Mouse (Mus musculus) frontal cortex, postnatal 25 days (tissue): ENCODE measurements around the gene Trio.

Experiments
- DNase-seq, 2 experiments: peaks; one replicate each; pipeline ENCODE4 v3.0.0; 2022; ENCODE audit warnings: low spot score in 2 of 2

The Trio gene

DNA sequence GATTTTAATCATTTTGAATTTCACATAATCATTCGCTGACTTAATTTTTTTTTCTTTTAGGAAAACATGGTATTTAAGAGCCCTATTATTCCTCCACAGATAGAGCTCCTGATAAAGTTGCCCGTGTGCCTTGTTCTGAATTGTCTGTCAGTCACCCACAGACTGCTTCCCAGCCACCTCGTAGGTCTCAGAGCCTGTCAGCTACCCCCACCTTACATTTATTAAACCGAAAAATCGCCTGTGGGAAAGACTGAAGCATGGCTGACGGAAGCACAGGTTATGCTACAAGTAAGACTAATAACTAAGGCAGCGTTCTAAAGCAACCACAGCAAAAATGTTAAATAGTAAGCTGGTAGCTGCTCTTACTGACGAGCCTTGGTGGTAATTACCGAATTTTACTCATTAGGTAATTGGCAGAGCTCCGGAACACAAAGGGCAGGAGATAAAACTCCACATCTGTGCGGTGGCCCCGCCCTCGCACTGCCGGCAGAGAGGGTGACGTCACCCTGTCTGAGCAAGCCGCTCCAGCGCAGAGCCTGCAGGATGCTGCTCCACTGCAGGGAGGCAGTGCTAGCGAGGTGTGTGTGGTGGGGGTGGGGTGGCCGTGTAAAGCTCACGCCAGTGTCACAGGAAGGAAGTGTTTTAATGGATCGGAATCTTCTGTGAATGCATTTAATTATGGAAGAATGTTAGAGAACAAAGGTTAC, 102.2 kb downstream of the Trio start:
- peak in 1 of 2 experiments; percentile 52 for DNase-seq

DNA sequence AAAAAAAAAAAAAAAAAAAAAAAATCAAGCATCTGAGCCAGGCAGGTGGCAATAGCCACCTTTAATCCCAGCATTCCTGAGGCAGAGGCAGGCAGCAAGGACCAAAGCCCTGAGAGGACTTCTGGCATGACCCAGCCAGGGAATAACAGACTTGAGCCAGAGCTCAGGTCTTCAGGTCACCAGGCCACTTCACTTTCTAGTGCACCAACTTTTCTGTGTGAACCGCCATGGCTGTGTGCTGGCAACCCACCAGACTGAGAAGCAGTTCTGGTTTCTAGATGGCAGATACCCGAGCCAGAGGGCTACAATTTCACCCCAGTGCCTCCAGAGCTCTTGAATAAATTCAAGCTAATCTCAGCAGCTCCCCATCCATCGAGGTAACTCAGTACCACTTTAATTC, 104.9 kb downstream of the Trio start:
- DNase-seq = no peak

DNA sequence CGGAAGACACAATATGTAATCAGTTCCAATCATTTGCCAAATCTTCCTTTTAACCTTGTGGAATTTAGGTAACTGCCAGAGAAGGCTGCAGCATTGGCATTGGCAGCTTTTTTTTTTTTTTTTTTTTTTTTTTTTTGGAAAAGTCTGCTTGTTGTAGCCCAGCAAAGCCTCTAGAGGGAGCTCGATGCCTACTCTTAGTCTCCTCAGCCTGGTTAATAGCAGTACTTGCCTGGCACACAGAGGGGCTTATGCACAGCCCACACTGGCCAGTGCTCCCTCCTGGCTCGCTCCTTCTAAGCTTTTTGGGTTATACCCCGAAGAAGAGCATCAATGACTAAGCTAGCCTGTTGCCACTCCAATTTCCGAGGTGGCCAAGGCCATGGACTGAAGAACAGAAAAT, 106.1 kb downstream of the Trio start:
- DNase-seq = no peak

DNA sequence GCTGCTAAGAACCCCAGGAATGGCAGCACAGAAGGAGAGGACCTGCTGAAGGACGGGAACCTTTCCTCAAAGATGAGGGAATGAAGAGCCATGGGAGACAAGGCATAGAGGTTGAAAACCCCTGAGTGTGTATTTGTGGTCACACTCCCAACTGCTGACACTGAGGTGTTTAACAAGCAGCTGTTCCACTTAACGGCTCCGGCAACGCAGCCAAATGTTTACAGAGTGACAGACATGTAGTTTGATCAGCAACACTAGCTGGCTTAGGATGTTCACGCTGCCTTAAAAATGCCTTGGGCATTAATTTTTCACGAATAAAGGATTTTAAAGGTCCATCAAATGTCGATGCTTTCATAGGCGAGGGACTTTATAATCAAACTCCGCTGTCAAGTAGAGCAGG, 106.8 kb downstream of the Trio start:
- no peak for DNase-seq

DNA sequence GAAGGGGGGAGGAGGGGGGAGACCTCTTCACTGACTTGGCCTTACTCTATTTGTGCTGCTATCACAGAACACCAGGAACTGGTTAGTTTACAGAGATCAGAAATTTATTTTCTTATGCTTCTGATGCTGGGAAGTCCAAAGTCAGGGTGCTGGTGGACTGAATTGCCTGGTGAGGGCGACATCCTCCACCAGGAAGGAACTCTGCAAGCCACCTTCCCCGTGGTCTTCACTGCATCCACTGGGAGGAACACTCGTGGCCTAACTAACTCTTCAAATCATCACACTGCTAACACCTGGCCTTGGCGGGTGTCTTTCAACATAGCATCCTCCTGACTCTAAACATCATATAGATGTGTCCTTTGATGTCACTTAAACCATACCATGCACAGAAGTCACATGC, 109.4 kb downstream of the Trio start:
- DNase-seq = no peak

DNA sequence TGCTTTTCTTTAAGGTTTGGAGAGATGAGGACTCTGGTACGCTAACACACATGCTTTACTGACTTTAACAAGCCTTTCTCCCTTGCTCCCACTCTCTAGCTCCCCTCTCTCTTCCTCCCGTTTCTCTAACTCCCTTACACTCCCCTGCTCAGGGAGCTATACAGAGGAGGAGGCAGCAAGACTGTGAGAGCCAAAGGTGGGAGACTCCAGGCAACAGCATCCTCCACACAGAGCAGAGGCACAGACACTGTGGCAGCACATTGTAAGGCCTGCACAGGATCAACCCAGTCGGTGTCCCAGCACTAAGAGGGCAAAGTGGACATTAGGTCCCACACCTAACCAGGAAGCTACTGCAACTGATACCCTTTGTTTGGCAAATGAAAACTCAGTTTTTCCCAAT, 112.6 kb downstream of the Trio start:
- DNase-seq = no peak

DNA sequence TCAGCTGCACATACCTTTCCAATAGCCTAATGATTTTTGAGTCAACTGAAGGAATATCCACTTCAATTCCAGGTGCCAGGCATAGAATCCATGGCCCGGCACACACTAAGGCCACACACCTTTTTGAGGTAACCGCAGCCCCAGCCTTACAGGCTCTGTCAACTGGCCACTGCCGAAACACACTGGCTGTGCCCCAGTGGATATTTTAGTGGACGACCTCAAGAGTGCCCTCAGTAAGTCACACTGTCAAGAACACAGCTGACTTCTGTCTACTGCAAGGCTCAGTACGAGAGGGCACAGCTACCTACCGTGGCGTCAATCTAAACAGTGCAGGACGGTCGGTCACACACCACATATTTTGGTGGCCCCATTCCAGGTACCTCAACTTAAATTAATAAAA, 114.5 kb downstream of the Trio start:
- no peak for DNase-seq

DNA sequence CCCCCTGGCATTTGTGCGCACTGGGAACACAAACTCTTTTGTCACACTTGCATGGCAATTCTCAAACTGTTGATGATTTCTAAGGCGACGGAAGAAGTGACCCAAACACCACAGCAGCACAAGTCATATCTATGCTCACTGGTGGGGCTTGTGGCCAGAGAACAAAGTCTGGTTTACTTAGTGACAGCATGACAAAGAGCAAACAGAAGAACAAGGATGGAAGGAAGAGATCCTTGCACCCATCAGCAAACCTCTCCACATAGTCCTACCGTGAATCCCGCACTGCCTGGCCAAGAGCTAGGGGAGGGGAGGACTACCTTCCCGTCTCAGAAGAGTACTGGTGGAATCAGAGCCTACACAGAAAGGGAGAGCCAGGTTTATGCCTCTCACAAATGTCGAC, 115.5 kb downstream of the Trio start:
- no peak for DNase-seq

DNA sequence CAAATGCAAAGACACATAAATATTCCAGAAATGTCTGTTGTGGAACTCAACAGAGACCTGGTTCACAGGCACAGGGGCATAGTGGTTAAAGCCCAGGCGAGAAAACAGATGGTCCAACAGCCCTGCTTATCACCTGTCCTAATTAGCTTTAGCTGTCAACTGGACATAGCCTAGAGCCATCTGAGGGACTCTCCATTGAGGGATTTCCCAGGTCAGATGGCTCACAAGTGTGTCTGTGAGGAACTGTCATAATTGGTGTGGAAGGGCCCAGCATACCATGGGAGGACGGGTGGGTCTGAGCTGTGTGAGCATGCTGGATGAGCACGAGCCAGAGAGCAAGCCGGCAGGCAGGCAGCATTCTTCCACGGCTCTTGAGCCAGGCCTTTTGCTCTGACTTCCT, 118.0 kb downstream of the Trio start:
- no peak for DNase-seq

DNA sequence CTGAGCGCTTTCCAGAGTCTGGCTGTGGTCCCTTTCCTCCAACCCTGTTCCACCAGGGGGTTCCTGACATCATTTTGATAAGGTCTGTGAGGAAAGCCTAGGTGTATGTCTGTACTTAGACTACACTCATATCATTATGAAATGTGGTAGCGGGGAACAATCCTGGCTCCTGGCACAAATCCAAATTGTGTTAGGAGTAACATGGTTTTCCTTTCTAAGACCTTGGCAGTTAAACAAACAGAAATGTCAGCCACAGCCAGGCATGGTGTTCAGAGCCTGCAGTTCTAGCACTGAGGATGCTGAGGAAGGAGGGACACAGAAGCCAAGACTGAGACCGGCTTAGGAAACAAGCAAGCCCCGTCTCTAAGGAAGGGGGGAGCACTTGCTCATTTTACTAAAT, 119.2 kb downstream of the Trio start:
- DNase-seq = no peak

DNA sequence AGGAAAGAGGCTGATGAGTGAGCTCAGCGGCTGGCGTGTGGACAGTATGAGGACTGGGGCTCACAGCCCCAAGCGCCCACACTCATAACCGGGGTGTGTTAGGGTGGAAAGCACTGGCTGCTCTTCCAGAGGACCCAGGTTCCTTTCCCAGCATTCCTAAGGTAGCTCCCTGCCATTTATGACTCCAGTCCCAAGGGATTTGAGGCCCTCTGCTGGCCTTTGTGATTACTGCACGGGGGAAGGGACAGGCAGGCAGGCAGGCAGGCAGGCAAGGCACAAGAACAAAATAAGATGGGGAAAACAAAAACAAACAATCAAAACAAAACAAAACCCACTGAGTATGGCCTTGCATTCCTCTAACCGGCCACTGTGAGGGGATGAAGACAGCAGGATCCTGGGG, 120.3 kb downstream of the Trio start:
- DNase-seq = peak; percentile 55 to 60

DNA sequence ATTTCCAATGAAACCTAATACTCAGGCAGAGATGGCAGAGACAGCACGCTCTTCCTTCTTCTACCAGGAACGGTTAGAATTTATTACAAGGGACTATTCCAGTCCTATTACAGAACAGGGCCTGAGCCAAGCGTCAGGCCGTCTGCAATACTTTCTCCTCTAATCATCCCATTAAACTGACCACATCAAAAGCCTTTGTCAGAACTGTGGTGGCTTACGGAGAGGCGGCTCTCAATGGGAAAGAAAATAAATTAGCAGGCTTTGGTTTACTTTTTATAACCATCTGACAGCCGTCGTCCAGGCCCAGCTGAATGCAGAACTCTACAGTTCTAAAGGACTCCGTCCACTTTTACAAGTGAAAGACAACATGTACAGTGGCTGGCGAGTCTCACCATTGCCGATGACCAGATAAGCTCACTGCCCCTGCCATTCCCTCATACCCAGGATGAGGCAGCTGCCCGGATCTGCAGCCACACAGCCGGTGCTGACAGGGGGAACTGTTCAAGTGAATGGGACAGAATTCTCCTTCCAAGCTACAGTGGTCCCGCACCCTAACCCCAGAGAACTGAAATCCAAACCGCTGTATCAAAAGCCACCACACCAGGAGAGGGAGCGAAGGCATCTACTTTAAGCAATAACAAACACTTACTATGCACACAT, 121.2 kb downstream of the Trio start:
- no peak for DNase-seq

DNA sequence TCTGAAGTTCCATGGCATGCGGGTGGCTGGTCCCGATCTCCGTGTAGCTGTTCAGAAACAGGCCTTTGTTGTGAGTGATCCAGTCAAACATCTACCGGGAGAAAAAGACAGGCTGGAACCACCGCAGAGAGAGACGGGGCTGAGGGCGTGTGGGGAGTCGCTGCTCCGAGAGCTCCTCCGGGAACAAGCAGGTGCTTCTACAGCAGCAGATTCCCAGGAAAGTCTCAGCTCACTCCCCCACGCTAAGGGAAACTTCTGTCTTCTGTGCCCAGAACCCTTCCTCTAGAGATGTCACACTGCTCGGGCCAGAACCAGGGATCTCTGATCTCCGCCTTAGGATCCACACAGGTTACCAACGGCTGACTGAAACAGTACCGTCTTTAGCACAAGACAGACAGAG, 124.4 kb downstream of the Trio start:
- no peak for DNase-seq

DNA sequence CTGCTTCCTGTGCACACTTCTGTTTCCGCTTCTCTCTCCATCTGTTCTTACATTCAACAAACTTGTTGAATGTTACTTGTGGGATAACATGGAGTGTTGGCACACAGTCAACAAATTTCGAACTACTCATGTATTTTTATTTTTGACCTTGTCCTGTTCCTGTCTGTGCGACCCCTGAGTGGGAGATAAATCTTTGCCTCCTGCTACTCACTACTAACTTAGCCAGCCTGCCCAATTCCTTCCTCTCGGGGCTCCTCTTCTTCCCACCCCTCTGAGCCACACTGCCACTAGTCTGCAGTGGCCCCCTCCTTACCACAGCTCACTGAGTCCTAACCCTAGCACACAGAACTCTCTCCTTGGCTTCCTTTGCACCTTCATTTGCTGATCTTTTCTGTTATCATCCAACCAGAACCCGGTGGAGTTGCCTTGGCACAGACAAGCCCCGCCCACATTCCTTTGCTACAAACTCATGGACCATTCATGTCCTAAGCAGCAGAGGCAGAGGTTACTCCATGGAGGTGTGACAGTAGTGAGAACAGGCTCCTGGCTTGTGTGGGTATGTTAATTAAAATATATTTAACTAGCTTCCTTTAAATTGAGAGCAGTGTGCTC, 126.7 kb downstream of the Trio start:
- no peak for DNase-seq

DNA sequence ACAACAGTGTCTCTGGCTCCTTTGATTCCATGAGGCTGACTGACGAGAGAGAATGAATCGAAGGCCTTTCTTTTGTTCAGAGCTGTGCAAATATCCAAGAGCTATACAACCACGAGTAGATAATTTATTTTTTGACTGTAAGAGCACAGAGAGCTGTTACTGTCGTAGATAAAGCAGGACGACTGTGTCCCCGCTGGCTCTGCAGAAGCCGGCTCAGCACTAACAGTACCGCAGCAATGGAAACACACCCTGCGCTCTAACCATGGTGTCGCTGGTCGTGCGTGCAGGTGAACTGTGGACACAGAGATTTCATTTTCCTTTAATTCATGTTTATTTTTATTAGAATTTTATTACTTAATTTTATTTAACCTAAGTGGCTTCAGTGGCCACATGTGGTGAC, 131.5 kb downstream of the Trio start:
- no peak for DNase-seq

DNA sequence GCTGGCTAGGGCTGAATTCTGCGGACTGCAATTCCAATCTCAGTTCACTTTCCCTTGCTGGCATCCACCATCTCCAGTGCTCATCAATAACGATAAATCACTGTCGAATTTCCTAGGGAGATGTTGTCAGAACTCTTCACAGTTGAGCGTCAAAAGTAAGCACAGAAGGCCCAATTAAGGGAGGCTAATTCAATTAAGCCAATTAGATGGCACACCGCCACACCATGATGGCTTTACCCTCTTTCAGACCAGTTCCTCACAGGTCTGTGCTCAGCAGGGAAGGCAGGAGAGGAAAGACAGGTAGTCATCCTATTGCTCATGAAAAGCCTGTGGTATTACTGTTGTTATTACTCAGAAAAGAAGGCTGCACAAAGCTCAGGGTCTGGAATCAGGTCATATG, 133.6 kb downstream of the Trio start:
- no peak for DNase-seq

DNA sequence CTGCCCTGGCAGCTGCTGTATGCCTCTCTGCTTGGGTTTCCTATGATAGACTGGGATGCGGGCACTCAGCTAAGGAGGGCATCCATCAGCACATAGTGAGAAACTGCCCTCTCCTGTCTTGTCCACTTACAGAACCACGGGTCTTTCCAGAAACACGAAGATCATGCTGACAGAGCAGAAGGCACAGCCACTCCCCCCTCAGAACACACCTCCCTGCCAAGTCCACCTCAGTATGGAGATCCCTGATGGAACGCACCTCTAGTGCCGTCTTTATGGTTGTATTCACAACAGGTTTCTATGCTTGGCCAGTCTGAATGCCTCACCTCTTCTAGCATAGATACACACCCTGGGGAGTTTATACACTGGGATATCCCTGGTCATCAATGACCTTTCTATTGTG, 135.0 kb downstream of the Trio start:
- DNase-seq = no peak

DNA sequence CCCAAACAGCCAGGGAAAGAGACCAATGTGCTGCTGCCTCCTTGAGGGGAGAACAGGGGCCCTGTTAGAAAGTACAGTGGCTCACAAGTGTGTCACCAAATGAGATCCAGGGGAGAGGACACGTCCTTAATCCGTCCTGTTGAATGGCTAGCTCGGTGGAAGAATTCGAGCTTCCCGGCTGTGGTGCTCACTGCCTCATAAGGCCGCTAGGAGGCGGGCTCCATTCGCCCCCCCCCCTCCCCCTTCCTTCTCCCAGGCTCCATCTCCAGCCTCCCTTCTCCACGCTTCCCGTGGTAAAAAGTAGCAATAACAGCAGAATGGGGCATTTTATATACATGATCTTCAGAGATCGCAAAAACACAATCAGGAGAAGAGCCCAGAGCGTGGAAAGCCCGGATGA, 137.5 kb downstream of the Trio start:
- no peak for DNase-seq

DNA sequence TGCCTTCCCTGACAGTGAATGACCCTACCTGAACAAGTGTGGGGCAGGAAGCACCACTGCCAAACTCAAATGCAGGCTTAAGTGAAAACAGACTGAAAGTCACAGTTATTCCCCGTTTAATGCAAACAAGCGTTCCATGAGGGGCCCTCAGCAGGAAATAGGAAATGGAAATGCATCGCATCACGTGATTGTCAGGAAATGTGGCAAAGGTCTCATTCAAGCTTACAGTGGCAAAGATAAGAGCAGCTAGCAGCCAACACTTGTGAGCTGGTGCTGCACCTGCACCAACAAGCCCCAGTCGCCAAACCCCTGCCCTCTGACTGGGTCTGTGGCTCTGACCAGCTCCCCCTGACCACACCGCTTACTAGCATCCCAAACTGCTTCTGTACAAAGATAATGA, 138.7 kb downstream of the Trio start:
- no peak for DNase-seq

DNA sequence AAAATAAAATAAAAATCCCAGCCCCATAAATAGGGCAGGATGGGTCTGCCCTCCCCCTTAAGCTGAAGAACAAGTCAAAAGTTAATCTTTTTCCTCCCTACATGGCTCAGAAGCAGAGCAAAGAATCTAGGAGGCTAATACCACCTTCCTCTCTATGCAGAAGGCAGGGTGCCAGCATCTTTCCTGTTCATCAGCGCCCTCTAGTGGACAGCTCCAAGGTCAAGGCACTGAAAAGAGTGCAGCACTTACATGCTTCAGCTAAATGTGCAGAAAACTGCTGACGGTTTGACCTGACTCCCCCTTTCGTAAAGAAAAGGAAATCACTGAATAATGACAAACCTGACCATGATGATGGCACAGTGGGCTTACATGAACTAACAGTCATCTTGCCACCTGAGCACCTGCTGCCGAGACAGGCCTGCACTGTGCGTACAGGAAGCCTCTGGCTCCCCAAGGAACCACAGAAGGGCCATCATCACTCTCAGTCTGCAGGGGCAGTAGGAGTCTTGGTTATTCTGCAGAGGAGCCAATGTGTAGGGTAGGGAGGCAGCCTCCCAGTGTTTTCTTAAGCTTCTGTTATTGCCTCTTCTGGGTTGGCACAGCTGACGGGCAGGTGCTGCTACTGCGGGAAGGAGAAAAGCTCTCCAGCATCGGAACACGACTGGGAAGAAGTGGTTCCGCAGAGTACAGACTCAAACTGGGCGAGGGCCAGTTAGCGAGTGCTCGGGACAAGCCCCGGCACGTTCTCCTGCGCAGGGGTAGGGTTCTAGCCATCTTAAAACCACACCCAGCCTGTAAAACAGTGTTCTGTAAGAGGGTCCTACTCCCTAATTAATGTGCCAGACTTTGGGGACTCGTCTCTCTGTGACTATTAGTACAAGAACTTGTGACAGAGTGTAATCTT, 141.0 kb downstream of the Trio start:
- DNase-seq = peak; percentile 64 to 76

DNA sequence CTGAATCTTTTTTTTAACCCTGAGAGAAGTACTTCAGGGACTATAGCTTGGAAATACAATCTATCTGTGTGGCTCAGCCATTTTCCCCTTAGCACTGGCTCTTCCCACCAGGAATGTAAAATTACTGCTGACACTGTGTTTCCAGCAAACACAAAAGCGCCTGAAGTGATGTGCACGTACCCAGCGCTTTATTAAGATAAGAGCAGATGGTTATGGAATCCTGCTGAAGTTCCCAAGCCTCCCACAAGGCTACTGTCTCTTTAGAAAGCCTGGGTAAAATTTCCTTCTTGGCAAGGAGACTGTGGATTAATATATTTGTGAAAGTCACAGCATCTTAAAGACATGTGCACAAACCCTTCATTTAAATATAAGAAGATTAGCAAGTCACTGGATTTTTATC, 141.8 kb downstream of the Trio start:
- DNase-seq = no peak

DNA sequence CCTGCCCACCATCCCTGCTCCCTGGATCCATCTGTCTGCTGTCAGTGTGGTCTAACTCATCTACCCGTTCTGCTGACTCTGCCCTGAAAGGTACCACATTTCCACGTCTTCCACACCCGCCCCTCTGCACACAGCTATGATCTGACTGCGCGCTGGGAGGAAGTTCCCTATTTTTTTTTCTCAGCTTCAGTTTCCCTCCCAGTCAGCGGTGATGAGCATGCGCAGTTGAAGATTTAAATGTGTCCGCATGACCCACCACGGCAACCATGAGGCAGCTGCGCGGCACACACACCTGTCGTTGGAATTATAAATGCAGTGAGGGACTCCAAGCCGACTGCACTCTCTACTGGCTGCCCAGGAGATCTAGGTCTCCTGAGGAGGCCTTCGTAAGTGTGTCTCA, 142.8 kb downstream of the Trio start:
- no peak for DNase-seq
